Mouse (Mus musculus) ovary, adult 2 months (tissue): ENCODE data around the gene Fndc5. TPM values are rescaled to one million over a fixed set of nuclear protein-coding genes. Genes with fewer than 3 reads are reported as not detected.

ENCODE experiments used
- polyA plus RNA-seq: library from polyadenylated mRNA; depleted of rRNA; stranded (reverse); fragments of >200 nt; gene quantifications from 2 replicates; pipeline ENCODE4 v1.2.3, GENCODE M21; 2012; rRNA removed

Fndc5 gene
- 15.0 and 23.5 TPM in 2 replicates for polyA plus RNA-seq

DNA sequence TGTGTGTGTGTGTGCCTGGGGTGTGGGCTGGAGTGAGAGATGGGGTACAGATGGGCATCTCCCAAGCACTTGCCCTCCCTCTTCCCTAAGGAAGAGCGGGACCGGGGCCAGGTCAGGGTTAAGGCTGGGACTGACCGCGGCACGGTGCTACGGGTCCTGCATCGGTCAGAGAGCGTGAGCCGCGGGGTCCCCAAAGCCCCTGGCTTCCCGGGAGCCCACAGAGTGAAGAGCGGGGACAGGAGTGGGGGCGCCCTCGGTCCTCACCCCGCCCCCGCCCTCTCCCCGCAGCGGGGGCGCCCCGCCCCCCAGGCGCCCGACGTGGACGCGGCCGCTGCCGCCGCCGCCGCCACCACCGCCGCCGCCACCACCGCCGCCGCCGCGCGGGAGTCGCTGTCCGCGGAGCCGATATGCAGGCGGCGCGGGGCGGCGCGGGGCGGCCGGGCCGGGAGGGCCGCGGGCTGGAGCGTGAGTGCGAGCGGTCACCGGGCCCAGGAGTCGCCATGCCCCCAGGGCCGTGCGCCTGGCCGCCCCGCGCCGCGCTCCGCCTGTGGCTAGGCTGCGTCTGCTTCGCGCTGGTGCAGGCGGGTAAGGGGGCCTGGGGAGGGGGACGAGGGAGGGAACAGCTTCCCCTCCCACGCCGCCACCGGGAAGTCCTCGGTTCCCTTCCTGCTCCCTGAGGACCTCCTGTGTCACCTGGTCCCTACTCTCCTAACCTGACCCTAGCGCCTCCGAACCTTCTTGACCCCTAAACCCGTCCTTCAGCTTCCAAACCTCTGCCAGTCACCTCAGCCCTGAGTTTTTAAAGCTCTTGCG is at the start of gene Fndc5:
Fndc5 (plus strand) TSS at position 421 of the 813 bp plus-strand sequence.

DNA sequence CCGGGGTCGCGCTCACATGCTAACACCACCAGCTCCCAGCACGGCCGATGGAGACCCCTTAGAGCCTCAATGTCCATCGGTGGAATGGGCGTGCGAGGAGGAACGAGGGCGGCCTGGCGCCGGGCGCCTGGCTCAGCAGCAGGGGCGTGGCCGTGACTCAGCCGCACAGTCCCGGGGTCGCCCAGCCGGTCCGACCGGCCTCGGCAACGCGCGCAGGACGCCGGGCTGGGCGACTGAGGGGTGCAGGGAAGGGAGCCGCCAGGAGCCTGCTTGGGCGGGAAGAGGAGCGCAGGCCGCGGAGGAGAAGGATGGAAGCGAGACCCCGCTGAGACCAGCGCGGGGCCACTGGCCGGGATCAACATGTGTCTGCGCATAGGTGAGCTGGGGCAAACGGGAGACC is 31.4 kb upstream of the Fndc5 start, which contains the start of gene Tmem54:
Tmem54 (plus strand) TSS at position 193 of the 400 bp plus-strand sequence.

GRCm38 (mm10) chr4:129121569-129122086 is 15.2 kb upstream of the Fndc5 start, which contains the start of gene Hpca:
Gene Hpca, minus strand, starts transcription at chr4:129122036.

DNA sequence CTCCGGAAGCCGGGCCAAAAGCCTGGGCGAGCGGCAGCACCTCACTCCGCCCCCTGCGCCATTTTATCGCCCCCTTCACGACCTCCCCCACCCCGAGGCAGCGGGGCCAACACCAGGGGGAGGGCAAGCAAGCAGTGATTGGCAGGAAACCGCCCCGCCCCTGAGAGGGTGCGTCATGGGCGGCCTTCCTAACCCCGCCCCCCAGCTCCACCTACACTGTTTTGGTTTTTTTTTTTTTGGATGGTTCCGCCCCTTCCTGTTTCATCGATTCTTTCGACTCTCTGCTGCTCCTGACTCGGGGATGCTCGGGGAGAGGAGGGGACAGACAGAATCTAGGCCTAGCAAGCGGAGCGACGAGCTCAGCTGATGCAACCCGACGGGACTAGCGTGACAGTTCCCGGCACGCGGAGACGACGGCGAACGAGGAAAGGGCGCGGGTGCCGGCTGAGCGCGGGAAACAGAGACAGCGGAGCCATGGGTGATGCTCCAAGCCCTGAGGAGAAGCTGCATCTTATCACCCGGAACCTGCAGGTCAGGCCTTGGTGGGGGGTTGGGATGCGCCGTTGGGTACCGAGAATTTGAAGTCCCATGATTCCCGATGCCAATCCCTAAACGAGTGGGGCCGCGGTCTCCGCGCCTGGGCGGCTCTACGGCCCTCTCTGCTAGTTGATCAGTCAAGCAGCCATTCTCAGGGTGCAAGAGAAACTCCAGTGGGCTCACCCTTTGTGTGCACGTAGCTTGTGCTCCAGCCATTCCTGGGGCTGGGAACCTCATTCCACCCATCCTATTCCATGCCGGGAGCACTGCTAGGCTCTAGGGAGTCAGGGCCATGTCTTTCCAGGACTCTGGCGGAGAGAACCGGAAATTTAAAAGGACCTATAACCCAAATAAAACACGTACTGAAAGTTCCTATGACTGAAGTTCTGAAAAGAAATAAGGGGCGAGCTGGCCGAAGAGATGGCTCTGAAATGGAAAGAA is 53.0 kb downstream of the Fndc5 start, which contains the start of the genes S100pbp and Yars:
S100pbp (minus strand) TSS at position 186 of the 978 bp plus-strand sequence.
Yars (plus strand) TSS at position 219 of the 978 bp plus-strand sequence.

Other genes with a start within 250 kb of the Fndc5 start
- 31.9 and 33.6 TPM in 2 replicates for gene Azin2, start 174.6 kb upstream of the Fndc5 start, polyA plus RNA-seq
- gene Ak2, start 145.0 kb upstream of the Fndc5 start, polyA plus RNA-seq: 39.0 and 41.7 TPM in 2 replicates
- gene Rnf19b, start 78.7 kb upstream of the Fndc5 start, polyA plus RNA-seq: 179 and 255 TPM in 2 replicates
- gene Tmem54, start 31.5 kb upstream of the Fndc5 start, polyA plus RNA-seq: 7.3 and 11.7 TPM in 2 replicates
- gene Hpca, start 15.0 kb upstream of the Fndc5 start, polyA plus RNA-seq: 2.8 and 5.0 TPM in 2 replicates
- 19.7 and 29.6 TPM in 2 replicates for gene S100pbp, start 52.7 kb downstream of the Fndc5 start, polyA plus RNA-seq
- gene Yars, start 52.8 kb downstream of the Fndc5 start, polyA plus RNA-seq: 18.9 and 19.2 TPM in 2 replicates
- gene C77080, start 124.4 kb downstream of the Fndc5 start, polyA plus RNA-seq: 38.0 and 38.5 TPM in 2 replicates
- 3.8 and 5.5 TPM in 2 replicates for gene Sync, start 150.6 kb downstream of the Fndc5 start, polyA plus RNA-seq
- gene Rbbp4, start 198.4 kb downstream of the Fndc5 start, polyA plus RNA-seq: 16.5 and 22.5 TPM in 2 replicates
- 4.1 and 7.2 TPM in 2 replicates for gene Zbtb8os, start 198.7 kb downstream of the Fndc5 start, polyA plus RNA-seq
- 9.6 and 11.9 TPM in 2 replicates for gene Zbtb8a, start 241.1 kb downstream of the Fndc5 start, polyA plus RNA-seq